Mouse (Mus musculus) megakaryocyte-erythroid progenitor cell, adult 5-6 weeks (primary cell): Measurements from ENCODE around the gene Hpcal1. TPM values are rescaled to one million over a fixed set of nuclear protein-coding genes. Genes with fewer than 3 reads are reported as not detected.
"Not testable (repeated sequence)": the region's sequence is repeated elsewhere in the genome, so short reads cannot be mapped to it uniquely, and the experiment has no call there.

Source experiments
- ATAC-seq: replicated peaks from 2 replicates; pipeline ENCODE4 v1.8.0; 2016; ENCODE audit warnings: mild to moderate bottlenecking, inconsistent platforms; ENCODE audit not compliant: severe bottlenecking, poor library complexity, low FRiP score, low TSS enrichment
- total RNA-seq, 2 experiments: library from RNA; stranded (forward) in 1 of 2; stranded (reverse) in 1 of 2; fragments of 200-1000, 215-1000 nt in 1 of 2; fragments of >200 nt in 1 of 2; fragmentation: Nextera tagmentation in 1 of 2; gene quantifications; 2 replicates each; pipeline ENCODE4 v1.2.3; 2014 to 2017

The Hpcal1 gene
- total RNA-seq, 2 experiments from 2014 or later = 3.0 to 4.3 TPM

DNA sequence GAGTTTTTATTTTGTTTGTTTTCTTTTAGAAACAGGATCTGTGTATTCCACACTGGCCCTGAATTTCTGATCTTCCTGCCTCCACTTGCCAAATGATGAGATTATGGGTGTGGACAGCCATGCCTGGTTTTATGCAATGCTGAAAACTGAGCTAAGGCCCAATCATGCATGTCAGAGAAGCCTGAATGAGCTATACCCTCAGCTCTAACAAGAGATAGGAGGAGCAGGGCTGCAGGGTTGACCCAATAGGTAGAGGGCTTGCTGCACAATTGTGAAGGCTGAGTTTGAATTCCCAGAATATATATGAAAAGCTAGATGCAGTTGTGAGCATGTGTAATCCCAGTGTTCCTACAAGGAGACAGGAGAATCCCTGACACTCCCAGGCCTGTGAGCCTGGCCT is 72.4 kb downstream of the Hpcal1 start:
- no peak for ATAC-seq

GRCm38 (mm10) chr12:17764005-17764404 is 73.3 kb downstream of the Hpcal1 start:
- ATAC-seq = no peak

DNA sequence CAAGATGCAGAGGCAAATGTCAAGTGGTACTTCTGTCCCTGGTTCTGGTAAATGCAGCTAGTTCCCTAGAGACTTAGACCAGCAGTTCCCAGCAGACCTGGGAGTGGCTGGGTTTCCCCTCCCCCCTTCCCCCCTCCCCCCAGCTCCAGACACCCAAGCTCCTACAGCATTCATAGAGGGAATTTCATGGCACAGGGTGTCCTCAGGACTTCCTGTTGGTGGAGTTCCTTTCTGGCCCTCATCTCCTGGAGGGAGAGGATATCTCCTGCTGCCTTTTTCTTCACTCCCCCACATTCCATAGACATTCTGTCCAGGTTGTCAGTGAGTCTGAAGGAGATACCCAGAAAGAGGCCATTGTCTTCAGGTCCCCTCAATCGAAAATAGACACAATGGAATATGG is 76.9 kb downstream of the Hpcal1 start:
- not testable (repeated sequence) for ATAC-seq

- ATAC-seq = no peak
Measured at GRCm38 (mm10) chr12:17769476-17770172, 79.0 kb downstream of the Hpcal1 start.

- no peak for ATAC-seq
Measured at GRCm38 (mm10) chr12:17770538-17770937, 79.9 kb downstream of the Hpcal1 start.

DNA sequence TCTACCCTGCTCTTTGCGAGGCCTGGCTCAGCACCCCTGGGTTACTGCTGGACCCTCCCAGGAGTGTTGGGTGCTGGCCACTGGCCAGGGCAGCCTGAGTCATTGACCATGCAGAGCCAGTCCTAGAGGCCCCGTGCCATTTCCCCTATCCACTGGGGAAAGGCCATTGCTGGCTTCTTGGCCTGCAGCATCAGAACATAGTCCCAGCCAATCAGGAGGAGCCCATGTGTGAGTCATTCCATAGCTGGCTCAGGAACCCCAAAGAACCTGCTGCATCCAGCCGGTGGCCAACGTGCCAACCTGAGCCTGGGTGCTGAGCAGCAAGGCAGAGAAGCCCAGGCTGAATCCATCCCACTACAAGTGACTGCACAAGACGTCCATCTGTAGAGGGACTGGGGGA is 83.1 kb downstream of the Hpcal1 start:
- ATAC-seq = not testable (repeated sequence)

DNA sequence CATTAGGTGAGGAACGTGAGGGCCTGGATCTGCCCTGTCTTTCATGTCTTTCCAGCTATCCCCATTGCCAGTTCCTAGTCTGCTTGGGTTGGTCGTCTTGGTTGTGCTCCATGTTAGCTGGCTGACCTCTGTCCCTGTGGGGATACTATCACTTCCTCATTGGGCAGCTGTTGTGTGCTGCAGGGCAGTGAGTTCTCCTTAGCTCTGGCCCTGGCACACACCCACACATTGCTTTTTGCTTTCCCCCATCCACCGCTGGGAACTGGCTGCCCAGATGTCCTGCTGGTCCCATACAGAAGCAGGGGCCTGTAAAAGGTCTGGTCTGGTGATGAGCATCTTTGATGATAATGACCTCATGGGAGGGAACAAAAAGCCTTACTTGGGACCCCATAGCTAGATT is 84.2 kb downstream of the Hpcal1 start:
- ATAC-seq = not testable (repeated sequence)

DNA sequence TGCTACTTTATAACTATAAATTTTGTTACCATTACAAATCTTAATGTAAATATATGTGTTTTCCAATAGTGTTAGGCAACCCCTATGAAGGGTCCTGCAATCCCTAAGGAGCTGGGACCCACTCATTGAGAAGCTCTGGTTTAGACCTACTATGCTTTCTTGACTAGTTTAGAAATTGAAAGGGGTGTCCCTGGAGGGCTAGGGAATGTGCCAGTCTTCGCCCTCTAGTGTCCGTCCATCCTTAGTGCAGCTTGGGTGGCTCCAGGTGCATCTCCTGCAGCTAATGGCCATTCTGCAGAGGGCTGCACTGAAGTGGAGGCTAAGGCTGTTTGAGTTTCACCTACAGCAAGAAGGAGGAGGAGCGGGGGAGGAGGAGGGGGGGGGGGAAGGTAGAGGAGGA is 87.7 kb downstream of the Hpcal1 start:
- peak; percentile 80 for ATAC-seq

- no peak for ATAC-seq
Measured at GRCm38 (mm10) chr12:17779093-17779492, 88.4 kb downstream of the Hpcal1 start.

- no peak for ATAC-seq
Measured at GRCm38 (mm10) chr12:17789486-17789885, 98.8 kb downstream of the Hpcal1 start.

GRCm38 (mm10) chr12:17791111-17791510 is 100.5 kb downstream of the Hpcal1 start:
- ATAC-seq = no peak

DNA sequence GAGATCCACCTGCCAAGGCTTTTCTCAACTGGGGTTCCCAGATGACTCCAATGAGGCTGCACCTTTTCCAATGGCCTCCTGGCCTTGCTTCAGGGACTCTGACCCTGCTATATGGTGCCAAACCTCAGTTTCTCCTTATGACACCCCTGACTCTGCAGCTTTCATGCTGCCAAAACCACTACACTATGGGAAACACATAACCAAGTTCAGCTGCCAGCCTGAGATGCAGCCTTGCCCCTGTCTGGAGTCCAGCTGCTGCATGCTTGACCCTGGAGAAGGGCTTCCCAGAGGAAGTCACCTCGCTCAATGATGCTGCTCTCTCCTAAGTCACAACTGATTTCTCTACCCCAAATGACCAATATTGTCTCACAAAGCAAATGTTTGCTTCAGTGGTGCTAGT is 102.1 kb downstream of the Hpcal1 start:
- ATAC-seq = no peak

DNA sequence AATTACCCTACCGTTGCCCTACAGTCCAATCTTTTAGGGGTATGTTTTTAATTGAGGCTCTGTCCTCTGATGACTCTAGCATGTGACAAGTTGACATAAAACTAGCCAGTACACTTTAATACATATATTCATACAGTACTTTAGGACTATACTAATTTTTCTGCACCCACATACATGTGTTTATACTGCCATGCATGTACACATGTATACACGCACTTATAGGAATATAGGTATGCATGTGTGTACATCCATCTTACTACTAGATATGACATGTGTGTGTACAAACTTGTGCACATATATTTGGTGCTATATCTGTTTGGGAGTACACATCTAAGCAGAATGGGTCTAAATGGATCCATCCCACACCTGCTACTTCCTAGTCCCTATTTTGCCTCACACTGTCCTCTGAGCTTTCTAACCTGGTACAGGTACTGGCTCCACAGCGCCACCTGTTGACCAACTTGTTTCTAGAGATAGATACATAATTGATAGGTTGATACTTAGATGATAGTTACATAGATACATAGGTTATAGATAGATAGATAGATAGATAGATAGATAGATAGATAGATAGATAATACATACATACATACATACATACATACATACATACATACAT is 105.1 kb downstream of the Hpcal1 start:
- ATAC-seq = no peak

DNA sequence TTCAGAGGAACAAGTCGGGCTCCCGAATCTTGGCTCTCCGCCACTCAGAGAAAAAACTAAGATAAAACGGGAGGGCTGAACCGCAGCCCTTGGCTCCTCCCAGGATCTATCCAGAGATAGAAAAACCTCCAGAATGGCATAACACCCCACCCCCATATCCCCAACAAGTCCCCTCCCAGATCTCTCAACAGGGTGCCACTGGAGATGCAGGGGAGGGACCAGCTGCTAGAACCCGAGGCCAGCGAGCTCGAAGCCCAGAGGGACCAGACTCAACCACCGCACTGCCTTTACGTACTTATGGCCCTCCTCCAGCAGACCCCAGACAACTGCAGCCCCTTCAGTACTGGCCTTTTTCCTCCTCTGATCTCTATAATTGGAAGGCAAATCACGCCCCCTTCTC is 107.6 kb downstream of the Hpcal1 start:
- not testable (repeated sequence) for ATAC-seq

GRCm38 (mm10) chr12:17808542-17808941 is 117.9 kb downstream of the Hpcal1 start:
- ATAC-seq = no peak

GRCm38 (mm10) chr12:17835279-17835678 is 144.6 kb downstream of the Hpcal1 start:
- not testable (repeated sequence) for ATAC-seq

Other genes starting within 250 kb of the Hpcal1 start
- gene Odc1, start 146.1 kb upstream of the Hpcal1 start, total RNA-seq (2014; fragmentation: Nextera tagmentation) = 360 and 383 TPM in 2 replicates
- gene Odc1, start 146.1 kb upstream of the Hpcal1 start, total RNA-seq (2017) = 607 and 788 TPM in 2 replicates